Mouse (Mus musculus) lung, adult 2 months (tissue): ENCODE data around the gene Adig. TPM values are rescaled to one million over a fixed set of nuclear protein-coding genes. Genes with fewer than 3 reads are reported as not detected.

Source experiments
- DNase-seq: peaks from one replicate; pipeline ENCODE4 v3.0.0; 2022
- H3K4me1 ChIP-seq: fragments of 200-500 bp; 2 replicates; pipeline ENCODE4 v1.6.1; 2011; ENCODE audit warnings: low read length; ENCODE audit not compliant: control insufficient read depth, insufficient read depth
- H3K4me3 ChIP-seq: fragments of 200-500 bp; replicated peaks from 2 replicates; pipeline ENCODE3; 2011; ENCODE audit warnings: low read depth, mild to moderate bottlenecking, control low read depth, low read length; ENCODE audit errors: extremely low read depth
- CTCF ChIP-seq: fragments of 200-500 bp; IDR thresholded peaks from 2 replicates; pipeline ENCODE4 v1.5.1; 2011; ENCODE audit warnings: mild to moderate bottlenecking, low read length, control low read depth; ENCODE audit not compliant: insufficient read depth
- POLR2A ChIP-seq: fragments of 200-500 bp; IDR thresholded peaks from 2 replicates; pipeline ENCODE4 v1.6.1; 2011; ENCODE audit warnings: low read depth, mild to moderate bottlenecking, control low read depth, low read length, borderline replicate concordance; ENCODE audit errors: extremely low read depth
- WGBS: fragments of 180-500 bp; shearing (Covaris S2); methylation state at CpG from one replicate; pipeline ENCODE4 v1.1.7; 2018; 5-methylcytosine and 5-hydroxymethylcytosine counted together
- polyA plus RNA-seq: library from polyadenylated mRNA; depleted of rRNA; stranded (reverse); fragments of >200 nt; gene quantifications from 2 replicates; pipeline ENCODE4 v1.2.3, GENCODE M21; 2012; rRNA removed

Gene Adig
- polyA plus RNA-seq: 12.1 and 13.2 TPM in 2 replicates

DNA sequence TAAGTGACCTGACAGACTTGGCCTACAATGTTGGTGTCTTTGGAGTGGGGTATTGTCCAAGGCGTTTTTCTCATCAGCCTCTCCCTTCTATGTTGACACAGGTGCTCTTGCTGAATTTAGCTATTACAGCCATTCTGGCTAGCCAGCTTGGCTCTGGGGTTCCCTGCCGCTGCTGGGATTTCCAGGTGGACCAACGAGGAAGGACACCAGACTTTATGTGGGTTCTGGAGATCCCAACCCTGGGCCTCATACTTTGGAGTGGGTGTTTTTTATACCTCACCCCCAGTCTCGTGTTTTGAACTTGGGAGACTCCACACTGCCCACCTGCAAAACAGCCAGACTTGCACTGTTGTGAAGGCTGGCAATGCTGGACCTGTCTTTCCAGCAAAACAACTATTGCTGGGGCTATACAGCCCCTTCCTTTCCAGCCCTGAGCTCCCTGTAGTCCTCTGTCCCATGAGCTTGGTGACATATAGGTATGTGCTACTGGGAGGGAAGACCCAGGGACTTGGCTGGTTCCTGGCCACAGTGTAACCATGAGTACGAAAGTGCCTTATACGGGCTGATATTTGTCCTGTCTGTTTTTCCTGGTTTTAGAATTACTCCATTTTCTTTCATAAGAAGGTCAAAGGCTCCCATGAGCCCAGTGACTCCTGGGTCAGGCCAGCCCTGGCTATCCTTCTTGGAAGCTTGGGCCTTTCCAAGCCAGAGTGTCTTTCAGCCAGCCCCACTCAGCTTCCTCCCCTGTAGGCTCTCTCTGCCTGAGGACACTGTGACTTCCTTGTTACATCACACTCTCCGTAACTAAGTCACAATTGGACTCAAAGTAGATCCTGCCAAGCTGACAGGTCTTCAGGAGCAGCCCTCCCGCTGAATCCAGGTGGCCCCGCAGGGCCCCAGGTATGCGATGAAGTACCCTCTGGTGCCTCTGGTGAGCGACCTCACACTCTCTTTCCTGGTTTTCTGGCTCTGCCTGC, at the start of gene Adig:
Gene Adig (plus strand): TSS at position 777 of the 977 bp plus-strand sequence.
- H3K4me1 ChIP-seq: no peaks in the 10 kb centered on the region
- DNase-seq: no peak
- TF ChIP-seq POLR2A: no peak
- no peak for TF ChIP-seq CTCF
- WGBS: 58% methylated on average over 11 of the region's 11 CpGs
- no peak within 1 kb of the TSS for H3K4me3 ChIP-seq

- no peak for TF ChIP-seq CTCF
- TF ChIP-seq POLR2A: no peak
- no peak for DNase-seq
- WGBS: 82% methylated on average over 4 of the region's 4 CpGs
- Histone ChIP-seq H3K4me3 (no peak overlapping the region), H3K4me1 (no peaks in the 10 kb centered on the region)
These were observed 46.0 kb upstream of the Adig start for GRCm38 (mm10) chr2:158456451-158456850.

GRCm38 (mm10) chr2:158457610-158458009, 44.8 kb upstream of the Adig start:
- TF ChIP-seq POLR2A (no peak), CTCF (no peak)

DNA sequence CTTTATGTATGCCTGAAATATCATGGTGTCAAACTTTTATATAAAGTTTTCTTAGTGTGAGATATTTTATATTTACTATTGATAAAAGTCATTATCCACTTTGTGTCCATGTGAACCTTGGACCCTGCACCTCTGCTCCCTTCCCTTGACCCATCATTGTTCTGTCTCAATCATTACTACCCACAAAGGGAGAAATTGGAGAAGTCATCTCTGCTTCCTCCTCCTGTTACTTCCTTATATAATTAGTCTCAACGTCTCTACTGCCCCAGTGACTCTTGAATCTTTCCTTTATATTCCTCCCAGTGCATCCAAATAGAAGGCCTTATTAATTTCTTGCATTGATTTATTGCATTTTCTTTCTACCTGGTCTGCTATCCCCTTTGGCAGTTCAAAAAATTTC, 40.0 kb upstream of the Adig start:
- no peak overlapping the region for H3K4me3 ChIP-seq
- WGBS: 58% methylated on average over 1 of the region's 1 CpGs
- TF ChIP-seq CTCF (no peak), POLR2A (no peak)
- H3K4me1 ChIP-seq: no peaks in the 10 kb centered on the region
- DNase-seq: no peak

More at GRCm38 (mm10) chr2:158457610-158458009, 44.8 kb upstream of the Adig start:
- H3K4me1 ChIP-seq: no peaks in the 10 kb centered on the region
- no peak overlapping the region for H3K4me3 ChIP-seq
- no peak for DNase-seq
- 64% methylated on average over 1 of the region's 1 CpGs for WGBS

DNA sequence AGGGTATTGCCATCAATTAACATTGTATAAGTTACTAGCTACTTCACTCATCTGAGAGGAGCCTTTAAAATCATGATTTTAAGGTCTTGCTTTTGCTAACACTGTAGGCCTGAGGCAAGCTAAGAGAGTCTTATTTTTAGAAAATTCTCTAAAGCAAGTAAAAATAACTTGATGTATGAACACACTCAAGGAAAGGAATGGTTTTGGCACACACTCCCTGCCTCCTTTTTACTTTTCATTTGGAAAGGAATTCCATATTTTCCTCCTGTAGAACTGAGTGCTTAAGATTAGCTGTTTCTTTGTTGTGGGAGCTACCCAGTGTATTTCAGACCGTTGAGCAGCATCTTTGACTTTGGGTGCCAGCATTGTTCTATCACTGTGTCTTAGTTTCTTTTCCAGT, 28.3 kb upstream of the Adig start:
- Histone ChIP-seq H3K4me1 (no peaks in the 10 kb centered on the region), H3K4me3 (no peak overlapping the region)
- TF ChIP-seq POLR2A (no peak), CTCF (no peak)
- WGBS: 83% methylated on average over 1 of the region's 1 CpGs
- DNase-seq: no peak

DNA sequence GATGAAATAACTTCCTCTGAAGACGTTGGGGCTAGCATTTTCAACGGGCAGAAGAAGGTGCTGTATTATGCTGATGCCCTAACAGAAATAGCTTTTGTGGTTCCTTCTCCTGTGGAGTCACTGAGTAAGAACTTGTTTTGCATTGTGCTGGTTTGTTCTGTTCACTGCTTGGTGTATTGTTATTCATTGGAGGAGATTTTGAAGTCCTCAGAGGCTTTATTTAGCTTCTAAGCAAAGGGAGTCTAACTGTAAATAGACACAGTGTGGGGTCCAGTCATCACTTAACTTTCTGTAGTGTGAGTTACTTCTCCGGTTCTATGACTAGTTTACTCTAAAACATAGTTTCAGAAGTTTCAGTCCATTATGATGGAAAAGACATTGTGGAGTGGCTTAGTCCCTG, 24.8 kb upstream of the Adig start:
- Histone ChIP-seq H3K4me1 (no peaks in the 10 kb centered on the region), H3K4me3 (no peak overlapping the region)
- WGBS: 68% methylated on average over 3 of the region's 3 CpGs
- no peak for TF ChIP-seq CTCF
- TF ChIP-seq POLR2A: no peak
- no peak for DNase-seq

GRCm38 (mm10) chr2:158498457-158498856, 4.0 kb upstream of the Adig start:
- no peaks in the 10 kb centered on the region for H3K4me1 ChIP-seq
- WGBS: 90% methylated on average over 5 of the region's 5 CpGs
- H3K4me3 ChIP-seq: no peak overlapping the region
- no peak for TF ChIP-seq CTCF
- TF ChIP-seq POLR2A: no peak
- no peak for DNase-seq

DNA sequence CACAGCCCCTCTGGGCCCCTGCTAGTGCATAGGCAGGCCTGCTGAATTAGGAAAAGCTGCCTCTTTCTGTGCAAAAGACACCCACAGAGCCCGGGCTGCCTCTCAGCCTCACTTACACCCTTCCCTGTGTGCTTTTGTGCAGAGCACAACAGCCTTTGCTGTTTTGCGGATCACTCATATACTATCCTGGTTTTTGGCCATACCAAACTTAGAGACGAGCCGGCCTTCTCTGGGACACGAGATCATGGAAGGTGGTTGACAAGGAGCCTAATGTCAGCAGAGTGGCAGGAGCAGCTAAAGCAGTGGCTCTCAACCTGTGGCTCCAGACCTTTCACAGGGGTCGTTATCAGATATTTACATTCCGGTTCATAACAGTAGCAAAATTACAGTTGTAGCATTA, 814 bp downstream of the Adig start:
- WGBS: 72% methylated on average over 7 of the region's 7 CpGs
- no peak for TF ChIP-seq POLR2A
- no peak for TF ChIP-seq CTCF

GRCm38 (mm10) chr2:158503671-158504070, 1.3 kb downstream of the Adig start:
- TF ChIP-seq CTCF (no peak), POLR2A (no peak)

More for the DNA sequence above, 814 bp downstream of the Adig start:
- Histone ChIP-seq H3K4me3 (no peak overlapping the region), H3K4me1 (no peaks in the 10 kb centered on the region)
- no peak for DNase-seq

GRCm38 (mm10) chr2:158506475-158506874, 4.1 kb downstream of the Adig start:
- H3K4me1 ChIP-seq: no peaks in the 10 kb centered on the region; the same call in 1 of the 2 replicates
- DNase-seq: no peak
- WGBS: 66% methylated on average over 5 of the region's 5 CpGs
- H3K4me3 ChIP-seq: no peak overlapping the region
- TF ChIP-seq POLR2A (no peak), CTCF (no peak)

More at GRCm38 (mm10) chr2:158503671-158504070, 1.3 kb downstream of the Adig start:
- DNase-seq: no peak
- no peaks in the 10 kb centered on the region for H3K4me1 ChIP-seq
- H3K4me3 ChIP-seq: no peak overlapping the region
- WGBS: 60% methylated on average over 4 of the region's 4 CpGs
